Mouse (Mus musculus) embryo, embryonic 10 days (tissue): ENCODE measurements at regions not wholly inside any gene's neighbourhood (a gene's known extent, or its start where the extent isn't known, plus 50 kb on each side); places are given as distances from the start of the nearest gene placed in this dataset.
A peak's percentile ranks its signal among the peaks of the same experiment; 100 is the strongest.

Experiments
- DNase-seq: peaks from one replicate; pipeline ENCODE4 v3.0.0-alpha.2; 2015; ENCODE audit warnings: low spot score

DNA sequence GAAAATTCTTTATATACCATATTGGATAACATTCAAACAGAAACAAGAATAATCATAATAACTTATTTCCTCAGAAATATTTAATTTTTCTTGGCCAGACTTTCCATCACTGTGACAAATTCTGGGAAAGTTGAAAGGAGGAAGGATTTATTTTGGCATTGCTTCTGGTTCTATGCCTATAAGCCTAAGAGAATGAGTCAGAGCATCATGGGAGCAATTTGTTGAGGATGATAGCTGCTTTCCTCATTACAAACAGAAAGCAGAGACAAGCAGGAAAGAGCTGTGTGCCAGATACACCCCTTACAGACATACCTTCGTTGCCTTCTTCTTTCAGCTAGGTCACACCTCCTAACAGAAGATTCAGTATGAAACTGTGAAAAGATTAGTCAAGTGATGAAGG, 115.3 kb downstream of the Rgs21 start:
- no peak for DNase-seq

DNA sequence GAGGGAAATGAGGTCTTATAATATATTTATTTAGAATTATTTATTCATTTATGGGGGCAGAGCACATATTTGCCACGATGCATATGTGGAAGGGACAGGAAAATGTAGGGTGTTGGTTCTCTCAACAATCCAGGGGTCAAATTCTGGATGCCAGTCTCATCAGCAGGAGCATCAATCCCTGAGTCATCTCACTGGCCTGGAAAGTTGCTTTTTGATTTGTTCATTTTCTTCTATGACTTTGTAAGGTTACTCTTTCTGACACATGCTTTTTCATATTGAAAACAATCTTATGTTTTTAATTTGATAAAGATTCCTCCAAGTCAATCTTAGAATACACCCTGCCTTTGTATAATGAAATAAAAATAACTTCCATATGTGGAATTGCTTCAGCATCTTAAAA, 115.7 kb downstream of the Rgs21 start:
- DNase-seq = no peak

DNA sequence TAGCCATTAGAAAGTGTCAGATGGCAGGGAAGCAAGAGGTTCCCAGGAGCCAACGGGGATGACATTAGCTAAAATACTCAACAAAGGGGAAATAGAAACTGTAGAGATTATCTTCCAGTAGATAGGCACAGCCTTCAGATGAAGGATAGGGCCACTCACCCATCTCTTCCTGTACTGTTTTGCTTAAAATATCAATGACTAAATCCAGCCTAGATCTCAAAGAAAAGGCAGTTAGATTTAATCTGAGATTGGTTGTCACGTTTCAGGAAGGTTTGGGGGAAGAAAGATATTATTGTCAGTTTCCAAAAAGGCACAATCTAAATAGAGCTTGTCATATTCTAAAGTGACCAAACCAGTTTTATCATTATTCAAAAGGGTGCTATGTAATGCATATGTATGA, 130.8 kb downstream of the Rgs21 start:
- no peak for DNase-seq

DNA sequence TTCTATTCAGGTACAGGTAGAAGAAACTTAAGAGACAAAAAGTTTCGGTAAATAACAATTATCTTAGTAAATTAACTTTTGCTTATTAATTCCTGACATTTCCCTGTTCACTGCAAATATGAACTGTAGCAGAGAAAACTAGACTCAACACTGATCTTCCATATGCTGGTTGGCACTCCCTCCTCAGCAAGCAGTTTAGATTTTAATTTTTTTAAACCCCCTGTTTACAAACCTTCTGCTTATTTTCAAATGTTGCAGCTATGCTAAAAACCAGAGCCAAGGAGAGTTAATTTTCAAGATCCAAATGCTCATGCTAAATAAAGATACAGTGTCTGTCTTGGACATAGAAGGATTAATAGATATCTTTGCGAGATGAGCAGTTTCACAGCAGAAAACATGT, 134.7 kb downstream of the Rgs21 start:
- DNase-seq = no peak

DNA sequence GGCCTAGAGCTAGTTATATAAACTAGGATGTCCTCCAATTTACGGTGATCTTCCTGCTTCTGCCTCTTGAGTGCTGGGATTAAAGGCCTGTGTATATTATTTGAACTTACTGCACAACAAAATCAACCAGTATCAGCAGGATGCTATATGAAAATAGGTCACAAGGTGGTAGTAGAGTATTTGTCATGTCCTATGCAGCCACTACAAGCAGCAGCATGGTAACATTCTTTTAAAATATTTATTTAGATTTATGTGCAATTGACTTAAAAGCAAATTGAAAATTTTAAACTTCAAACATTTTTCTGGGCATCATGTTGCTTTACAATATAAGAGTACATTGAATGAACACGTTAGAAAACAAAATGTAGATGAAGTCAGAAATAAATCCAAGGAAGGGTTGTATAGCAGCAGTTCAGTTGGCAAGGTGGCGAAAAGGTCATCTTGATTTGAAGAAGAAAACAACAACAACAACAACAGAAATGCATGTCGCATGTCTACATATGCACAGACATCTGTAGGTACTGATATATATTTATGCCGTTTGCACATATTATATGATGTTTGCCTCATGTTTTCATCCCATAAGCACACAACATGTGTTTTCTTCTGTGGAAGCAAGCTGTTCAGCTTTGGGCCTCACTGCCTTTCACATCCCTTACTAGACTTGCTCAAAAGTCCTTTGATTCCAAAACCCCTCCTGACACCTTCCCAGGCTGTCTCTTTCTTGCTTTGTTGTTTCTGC, 135.8 kb downstream of the Rgs21 start:
- DNase-seq = peak; percentile 20

DNA sequence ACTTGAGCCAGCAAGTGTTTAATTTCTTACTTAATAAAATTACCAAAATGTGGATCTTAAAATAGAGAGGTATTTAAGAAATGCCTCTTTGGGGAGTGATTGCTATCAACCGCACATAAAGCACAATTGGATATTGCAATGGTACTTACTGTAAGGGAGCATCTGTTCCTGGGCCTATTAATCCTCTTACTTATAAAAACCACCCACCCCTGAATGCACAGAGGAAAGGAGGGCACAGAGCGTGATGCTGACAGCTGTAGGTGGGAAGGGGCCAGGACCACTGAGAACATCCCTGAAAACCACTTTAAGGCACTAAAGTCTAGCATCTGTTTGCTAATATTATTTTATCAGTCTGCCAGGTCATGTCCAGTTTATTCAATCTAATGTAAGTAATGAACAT, 146.1 kb downstream of the Rgs21 start:
- no peak for DNase-seq

DNA sequence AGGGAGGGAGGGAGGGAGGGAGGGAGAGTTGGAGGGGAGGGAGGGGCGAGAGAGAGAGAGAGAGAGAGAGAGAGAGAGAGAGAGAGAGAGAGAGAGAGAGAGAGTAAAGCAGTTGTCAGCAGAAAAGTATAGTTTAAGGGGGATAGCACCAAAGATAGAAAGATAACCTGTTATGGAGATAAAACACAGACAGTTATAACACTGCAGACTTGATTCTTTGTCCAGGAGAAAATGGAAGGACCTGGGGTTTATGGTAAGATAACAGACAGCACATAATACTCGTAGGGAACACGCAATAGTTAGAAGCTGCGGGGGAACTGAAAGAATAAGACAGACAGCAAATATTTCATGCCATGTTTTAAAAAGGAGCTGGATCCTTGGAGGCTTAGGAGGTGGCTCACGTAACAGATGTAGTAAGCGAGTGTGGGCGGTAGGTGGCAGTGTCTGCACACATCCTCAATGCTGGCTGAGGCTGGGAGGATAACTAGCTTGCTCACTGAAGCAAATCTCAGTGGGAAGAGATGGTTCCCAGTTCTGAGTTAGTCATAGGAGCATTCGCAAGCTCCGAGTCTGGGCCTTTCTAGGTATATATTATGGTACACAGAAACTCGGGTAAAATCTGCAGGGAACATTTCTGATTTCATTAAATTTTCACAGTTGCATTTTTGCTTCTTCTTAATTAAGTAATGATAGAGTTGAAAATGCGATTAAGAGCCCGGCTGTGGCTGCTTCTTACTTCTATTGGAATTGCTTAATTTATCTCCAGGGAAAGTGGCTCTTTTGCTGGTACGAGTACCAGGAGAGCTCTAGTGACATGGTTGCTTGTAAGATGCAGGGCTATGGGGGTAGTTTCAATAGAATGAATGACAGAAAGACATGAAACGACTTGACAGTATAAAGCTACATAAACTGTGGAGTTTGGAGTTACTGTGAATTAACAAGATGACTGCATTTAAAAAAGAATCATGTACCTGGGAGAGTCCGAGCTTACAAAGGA, 157.6 kb upstream of the Rgs1 start:
- DNase-seq = peak; percentile 94

DNA sequence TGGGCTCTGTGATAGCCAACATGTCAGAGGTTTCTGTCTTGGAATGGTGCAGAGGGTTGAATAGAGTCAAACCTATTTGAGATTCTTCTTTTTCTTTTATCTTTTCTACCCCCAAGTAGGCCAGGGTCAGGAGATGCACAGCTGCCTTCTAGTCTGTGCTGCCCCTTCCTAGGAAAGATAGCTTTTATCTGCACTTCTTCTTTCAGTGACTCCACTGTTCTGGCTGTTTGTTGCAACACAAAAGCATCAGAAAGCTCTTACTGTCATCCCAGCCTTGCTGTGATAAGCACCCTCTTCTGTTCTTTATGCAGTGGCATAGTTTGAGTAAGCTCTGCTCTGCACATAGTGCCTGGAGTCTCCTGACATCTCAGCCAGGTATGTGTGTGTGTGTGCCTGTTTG, 156.7 kb upstream of the Rgs1 start:
- DNase-seq = no peak

DNA sequence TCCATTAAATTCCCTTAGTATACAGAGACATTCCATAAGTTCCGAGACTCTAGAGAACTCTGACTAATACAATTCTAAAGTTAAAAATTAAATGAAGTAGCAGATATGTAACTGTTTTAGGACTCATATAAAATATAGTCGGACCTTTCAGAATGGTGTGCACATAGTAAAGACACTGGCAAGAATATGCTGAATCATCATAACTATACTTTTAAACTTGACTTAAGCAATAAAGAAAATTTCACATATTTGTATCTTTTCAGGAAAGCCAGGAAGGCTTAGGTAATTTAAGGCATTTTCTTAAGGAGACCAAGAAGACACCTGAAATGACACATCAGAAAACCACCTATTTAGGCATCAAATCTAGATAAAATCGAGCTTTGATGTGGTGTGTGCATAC, 156.0 kb upstream of the Rgs1 start:
- DNase-seq = no peak

DNA sequence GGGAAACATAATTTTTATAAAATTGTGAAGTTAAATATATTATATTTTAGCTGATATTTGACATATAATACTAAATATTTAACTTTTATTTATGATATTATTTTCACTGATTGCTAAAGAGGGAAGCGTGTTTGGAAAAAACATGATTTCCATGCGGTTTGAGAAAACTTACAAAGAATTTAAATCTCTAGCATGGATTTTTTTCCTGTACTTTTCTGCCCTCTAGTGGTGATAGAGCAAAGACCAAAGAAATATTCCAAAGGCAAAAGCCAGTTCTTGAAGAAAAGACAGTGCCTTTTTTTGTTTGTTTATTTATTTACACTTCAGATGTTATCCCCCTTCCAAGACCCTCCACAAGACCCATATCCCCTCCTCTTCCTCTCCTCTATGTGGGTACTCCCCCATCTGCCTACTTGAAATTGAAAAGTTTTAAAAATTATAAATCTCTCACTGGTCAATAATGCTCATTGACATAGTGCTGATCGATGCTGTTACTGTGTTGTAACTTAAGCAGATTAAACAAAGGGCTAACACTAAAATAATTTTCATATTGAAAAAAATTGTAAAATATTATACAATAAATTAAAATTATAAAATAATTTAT, 131.1 kb upstream of the Rgs1 start:
- peak; percentile 60 for DNase-seq

DNA sequence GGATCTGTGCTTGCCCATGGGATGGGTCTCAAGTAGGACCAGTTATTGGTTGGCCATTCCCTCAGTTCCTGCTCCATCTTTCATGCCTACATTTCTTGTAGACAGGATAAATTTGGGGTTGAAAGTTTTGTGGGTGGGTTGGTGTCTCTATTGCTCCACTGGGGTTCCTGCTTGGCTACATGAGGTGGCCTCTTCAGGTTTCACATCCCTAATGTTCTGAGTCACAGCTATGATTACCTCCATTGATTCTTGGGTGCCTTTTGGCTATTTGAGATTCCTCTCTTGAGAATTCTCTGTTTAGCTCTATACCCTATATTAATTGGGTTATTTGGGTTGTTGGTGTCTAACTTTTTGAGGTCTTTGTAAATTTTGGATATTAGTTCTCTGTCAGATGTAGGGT, 125.1 kb upstream of the Rgs1 start:
- no peak for DNase-seq

DNA sequence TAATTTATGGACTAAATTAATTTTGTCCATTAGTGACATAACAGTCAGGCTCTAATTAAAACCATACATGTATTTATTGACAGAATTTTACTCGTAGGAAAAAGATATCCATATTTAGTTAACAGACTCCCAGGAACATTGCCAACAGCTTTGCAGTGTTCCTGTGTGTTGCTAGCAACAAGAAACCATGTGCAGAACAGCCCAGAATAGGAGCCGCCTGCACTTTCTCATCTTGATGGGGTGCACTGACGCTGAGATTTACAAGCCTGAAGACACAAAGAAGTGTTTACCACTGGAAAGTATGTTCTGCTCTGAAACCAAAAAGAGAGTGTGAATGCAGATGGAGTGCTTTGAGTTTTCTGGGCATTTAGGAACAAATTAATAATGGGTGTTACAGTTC, 118.5 kb upstream of the Rgs1 start:
- no peak for DNase-seq

DNA sequence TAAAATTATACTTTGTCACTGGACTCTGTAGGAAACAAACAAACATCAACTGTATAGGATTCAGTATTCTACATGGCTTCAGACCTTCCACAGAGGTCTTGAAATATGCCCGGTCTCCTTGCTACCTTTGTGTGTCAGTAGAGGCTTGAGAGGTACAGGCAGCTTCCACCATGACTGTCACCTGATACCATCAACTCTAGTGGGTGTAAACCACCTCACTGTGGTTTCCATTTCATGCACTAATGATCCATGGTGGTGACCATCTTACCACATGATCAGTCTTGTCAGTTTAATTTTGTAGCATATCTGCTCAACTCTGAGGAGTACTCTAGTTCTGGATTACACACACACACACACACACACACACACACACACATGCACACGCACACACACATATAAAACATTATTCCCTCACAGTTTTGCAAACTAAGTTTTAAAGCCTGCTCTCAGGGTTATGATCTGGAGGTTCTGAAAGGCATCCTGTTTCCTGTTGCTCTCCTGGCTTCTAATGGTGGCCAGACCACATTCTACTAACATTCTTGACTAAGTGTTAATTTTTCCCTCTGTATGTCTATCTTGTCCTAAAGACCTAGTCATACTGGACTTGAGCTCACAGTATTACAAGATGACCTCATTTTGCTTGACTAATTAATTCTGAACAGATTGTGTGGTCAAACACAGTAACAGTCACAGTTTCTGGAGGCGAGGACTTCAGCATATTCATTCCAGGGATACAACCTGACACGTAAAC, 106.7 kb upstream of the Rgs1 start:
- DNase-seq = no peak

DNA sequence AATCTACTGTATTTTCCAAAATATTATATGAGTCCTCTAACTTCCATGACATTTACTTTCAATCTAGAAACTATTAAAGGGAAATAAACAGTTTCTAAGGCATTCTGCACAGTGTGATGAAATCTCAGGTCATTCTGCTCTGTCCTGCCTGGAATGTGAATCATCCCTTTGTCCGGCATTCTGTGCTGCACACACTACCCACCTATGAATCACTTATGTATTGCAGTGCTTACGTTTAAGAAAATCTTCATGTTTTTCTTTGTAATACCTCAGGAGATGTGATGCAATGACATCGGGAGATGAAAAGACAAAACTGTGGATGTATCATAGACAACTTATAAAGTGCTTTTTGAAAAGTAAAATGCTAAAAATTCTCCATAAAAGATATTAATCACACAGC, 106.0 kb upstream of the Rgs1 start:
- no peak for DNase-seq

DNA sequence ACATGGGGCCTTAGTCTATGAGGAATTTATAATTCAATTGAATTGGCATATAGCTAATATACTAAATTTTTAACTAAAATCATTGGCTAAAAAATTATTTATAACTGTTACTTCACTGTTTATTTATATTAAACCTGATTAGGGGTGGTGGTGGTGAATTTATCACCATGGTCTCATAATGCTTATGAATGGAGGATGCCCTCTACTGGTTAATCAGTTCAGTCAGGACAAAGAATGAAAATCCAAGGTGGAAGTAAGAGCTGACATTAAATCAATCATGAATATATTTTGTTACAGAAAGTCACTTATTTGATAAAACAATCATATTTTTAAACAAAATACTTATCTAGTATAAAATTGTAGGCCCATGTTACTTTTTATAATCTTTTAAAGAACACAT, 104.3 kb upstream of the Rgs1 start:
- no peak for DNase-seq

DNA sequence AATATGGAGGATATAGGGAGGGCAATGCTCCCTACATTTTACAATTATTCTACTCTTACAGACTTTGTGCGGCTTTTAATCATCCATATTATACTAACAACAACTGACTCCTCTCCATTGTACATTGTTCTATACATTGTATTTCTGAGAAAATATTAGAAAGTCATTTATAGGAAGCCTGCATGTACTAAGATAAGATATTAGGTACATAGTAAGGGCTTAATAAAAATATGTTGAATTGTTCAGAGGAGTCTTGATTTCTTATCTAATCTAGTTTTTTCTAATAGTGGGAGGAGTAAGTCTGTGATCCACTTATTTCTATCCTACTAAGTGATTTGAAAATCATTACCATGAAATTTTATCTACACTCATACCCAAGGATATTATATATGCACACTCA, 94.8 kb upstream of the Rgs1 start:
- no peak for DNase-seq

DNA sequence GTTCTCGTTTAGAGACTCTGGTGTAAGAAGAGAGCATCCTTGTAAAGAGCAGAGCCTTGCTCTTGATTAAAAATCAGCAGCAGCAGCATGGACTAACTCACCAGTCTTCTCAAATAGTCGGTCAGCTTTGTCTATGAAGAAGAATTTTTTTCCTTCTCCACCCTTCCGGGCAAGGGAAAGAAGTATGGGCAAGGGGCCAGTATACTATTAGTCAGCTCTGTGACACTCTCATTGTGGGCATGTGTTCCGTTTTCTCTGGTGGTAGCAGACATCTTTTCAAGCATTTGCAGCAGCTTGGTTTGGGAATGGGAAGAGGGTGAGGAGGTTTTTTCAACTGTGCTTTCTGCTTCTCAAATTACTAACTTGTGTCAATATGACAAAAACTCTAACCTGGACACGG, 94.3 kb upstream of the Rgs1 start:
- no peak for DNase-seq

DNA sequence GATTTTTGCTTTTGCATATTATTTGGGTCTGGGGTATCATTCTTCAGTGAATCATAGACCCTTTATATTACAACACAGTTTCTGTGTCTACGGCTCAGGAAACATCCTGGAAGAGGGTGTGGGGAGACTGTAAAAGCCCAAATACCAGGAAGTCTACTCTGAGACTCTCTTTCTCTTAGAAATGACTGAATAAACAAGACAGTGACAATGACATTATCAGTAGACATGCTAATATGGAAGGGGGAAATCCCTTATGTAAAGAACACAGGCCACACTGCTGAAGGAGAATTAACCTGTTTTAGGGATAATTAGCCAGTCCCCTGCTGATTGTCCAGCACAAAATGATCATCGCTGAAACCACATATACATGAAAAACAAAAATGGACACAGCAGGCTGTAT, 88.5 kb upstream of the Rgs1 start:
- no peak for DNase-seq

DNA sequence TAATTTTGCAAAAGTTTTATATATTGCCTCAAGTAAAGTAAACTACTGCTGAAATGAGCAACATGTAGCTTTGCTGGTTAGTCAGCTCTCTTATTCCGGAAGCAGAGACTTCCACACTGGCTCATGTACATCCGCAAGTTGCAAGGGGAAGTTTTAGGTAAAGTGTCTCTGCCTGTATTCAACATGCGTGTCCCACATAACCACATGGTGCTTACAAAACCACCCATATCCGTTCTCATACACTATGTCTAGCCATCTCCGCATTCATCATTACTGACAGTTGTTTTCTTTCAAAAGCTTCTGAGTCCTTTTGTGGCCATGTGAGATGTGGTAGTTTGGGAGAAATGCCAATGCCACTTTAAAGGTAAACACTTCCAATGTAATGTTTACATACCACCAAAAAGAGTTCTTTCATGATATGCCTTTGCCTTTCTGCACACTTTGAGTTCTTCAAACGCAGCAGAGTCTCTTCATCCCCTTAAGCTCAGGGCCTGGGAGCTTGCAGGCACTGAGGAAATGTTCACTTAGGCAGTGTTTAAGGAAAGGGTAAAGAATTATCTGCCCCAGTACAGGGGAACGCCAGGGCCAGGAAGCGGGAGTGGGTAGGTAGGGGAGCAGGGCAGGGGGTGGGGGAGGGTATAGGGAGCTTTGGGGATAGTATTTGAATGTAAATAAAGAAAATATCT, 81.5 kb upstream of the Rgs1 start:
- DNase-seq = no peak

DNA sequence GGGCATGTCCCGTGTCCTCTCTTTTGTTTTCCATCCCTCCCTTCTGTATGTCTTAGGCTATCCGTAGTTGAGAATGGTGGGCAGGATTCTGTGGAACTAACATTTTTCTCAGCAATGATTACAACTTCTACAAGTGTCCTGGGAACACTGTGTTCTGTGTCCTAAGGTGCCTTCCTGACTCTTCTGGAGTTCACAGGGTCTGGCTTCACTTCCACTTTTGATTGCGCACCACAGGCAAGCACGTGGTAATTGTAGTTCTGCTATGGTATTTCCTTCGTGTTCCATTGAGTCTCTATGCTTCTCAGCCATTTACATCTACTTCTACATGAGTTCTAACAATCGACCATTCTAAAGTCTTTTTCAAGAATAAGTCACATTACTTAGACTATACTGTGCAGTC, 70.4 kb upstream of the Rgs1 start:
- no peak for DNase-seq

DNA sequence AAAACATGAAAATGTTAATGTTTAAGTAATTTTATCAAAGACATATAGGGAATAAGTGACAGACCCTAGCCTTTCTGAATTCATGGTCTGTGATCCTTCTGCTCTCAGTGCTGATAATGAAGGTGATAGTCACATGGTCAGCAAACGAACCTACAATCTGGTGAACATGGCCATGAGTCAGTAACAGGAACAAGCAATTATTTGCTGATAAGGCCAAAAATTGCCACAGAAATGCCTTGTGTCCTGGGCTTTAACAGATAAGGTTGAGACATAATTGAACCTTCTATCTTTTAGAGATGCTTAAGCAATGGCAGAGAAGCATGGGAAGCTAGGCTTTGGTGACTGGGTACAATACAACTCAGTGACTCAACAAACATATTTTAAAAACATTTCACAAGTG, 69.2 kb upstream of the Rgs1 start:
- no peak for DNase-seq

DNA sequence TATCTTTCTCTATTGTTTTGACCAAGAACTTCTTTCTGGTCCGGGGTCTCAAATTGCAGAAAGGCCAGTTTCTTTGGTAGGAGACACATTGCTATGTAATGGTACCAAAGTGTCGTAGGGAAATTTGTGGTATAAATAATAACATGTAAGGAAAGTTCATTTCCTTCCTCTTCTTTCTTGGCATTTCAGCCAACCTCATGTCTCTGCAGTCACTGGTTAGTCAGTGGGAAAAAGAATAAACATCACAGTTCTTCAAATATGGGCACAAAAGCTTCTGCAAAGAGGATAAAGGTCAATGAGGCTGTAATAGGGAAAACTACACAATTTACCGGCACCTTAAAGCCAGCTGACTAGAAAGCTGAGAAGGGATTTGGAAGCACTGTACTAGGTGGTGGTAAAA, 68.5 kb upstream of the Rgs1 start:
- DNase-seq = no peak
